Mouse (Mus musculus) pancreas, adult 10 weeks (tissue): ENCODE measurements around the gene Glrx5. TPM values are rescaled to one million over a fixed set of nuclear protein-coding genes. Genes with fewer than 3 reads are reported as not detected.

Experiments used
- polyA plus RNA-seq: library from polyadenylated mRNA; stranded (reverse); fragments of 350-450 nt; fragmentation: Illumina TruSeq; extraction: RNeasy Lipid Tissue Mini Kit (QIAGEN cat#74804); gene quantifications from one replicate; pipeline ENCODE4 v1.2.3, GENCODE M21; 2015; ENCODE audit warnings: low read depth, low replicate concordance; ENCODE audit not compliant: insufficient read depth

Glrx5 gene
- polyA plus RNA-seq: 6.9 TPM

GRCm38 (mm10) chr12:105032147-105032831 is at the start of gene Glrx5:
Gene Glrx5 (plus strand): TSS chr12:105032688.

DNA sequence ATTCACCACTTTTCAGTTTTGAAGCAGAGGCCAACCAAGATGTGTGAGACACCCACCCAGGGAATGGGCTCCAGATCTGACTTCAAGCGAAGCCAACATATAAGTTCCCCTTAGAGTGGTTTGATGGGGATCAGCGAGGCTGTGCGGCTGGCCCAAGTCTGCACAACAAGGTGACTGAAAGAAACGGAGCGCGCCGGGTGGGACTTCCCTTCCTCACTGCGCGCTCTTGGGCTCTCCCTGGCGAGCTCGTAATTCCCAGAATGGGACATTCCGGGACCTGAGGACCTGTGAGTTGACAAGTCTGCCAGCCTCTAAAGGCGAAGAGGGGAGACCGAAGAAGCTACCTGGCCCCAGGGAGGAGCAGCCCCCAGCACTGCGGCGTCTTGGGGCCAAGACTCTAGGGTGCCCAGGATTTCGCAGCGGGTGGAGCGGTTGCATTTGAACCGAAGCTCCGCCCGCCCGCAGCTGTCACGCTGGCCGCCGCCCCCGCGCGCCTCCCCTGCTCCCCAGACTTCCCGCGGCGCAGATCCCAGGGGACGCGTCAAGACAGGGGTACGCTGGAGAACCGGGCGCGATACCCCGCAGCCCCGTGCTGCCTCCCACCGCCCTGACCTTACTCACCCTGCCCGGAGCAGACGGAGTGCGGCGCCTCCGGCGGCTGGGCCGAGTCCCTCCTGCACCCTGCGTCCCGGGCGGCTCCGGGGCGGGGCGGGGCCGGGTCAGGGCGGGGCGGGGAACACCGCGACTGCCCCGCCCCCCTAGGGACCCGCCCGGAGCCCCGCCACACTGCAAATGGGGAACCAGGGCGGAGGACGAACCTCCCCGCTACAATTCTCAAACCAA is 22.9 kb upstream of the Glrx5 start, which contains the start of gene Syne3:
Syne3 (minus strand) TSS at position 440 of the 843 bp plus-strand sequence.

Other genes starting within 250 kb of the Glrx5 start
- gene Clmn, start 167.6 kb upstream of the Glrx5 start, polyA plus RNA-seq: 2.4 TPM
- gene Syne3, start 22.9 kb upstream of the Glrx5 start, polyA plus RNA-seq: 1.7 TPM
- not detected for gene Tcl1b2, start 113.3 kb downstream of the Glrx5 start, polyA plus RNA-seq
- gene Tcl1b1, start 127.0 kb downstream of the Glrx5 start, polyA plus RNA-seq: not detected
- gene Tcl1b5, start 143.7 kb downstream of the Glrx5 start, polyA plus RNA-seq: not detected
- not detected for gene Tcl1b3, start 158.4 kb downstream of the Glrx5 start, polyA plus RNA-seq
- gene Tcl1b4, start 169.3 kb downstream of the Glrx5 start, polyA plus RNA-seq: not detected
- not detected for gene Tcl1, start 190.1 kb downstream of the Glrx5 start, polyA plus RNA-seq